Mouse (Mus musculus) kidney, adult 2 months (tissue): ENCODE measurements around the gene Unc13a. TPM values are rescaled to one million over a fixed set of nuclear protein-coding genes. Genes with fewer than 3 reads are reported as not detected.

Experiments used
- DNase-seq: peaks from one replicate; pipeline ENCODE4 v3.0.0; 2021
- H3K27ac ChIP-seq: fragments of 200-500 bp; 2 replicates; pipeline ENCODE4 v1.5.1; 2012; ENCODE audit warnings: low read depth, low read length, control low read depth, inconsistent platforms; ENCODE audit not compliant: insufficient read depth
- H3K27me3 ChIP-seq: fragments of 200-500 bp; replicated peaks from 2 replicates; pipeline ENCODE4 v1.6.1; 2012; ENCODE audit warnings: mild to moderate bottlenecking, moderate library complexity, low read length, inconsistent platforms; ENCODE audit not compliant: control insufficient read depth, insufficient read depth
- H3K36me3 ChIP-seq: fragments of 200-500 bp; 2 replicates; pipeline ENCODE4 v1.6.1; 2012; ENCODE audit warnings: mild to moderate bottlenecking, moderate library complexity, low read length, inconsistent platforms; ENCODE audit not compliant: control insufficient read depth, insufficient read depth
- H3K4me1 ChIP-seq: fragments of 200-500 bp; 2 replicates; pipeline ENCODE4 v1.6.1; 2011; ENCODE audit warnings: low read length; ENCODE audit not compliant: control insufficient read depth, insufficient read depth
- H3K4me3 ChIP-seq: fragments of 200-500 bp; 2 replicates; pipeline ENCODE4 v1.5.1; 2011; ENCODE audit warnings: mild to moderate bottlenecking, low read depth, low read length, control low read depth; ENCODE audit not compliant: insufficient read depth
- CTCF ChIP-seq: fragments of 200-500 bp; conservative IDR thresholded peaks from 2 replicates; pipeline ENCODE4 v1.5.1; 2011; ENCODE audit warnings: low read depth, mild to moderate bottlenecking, control low read depth, low read length, moderate library complexity, mixed read lengths; ENCODE audit not compliant: insufficient read depth, insufficient read length
- POLR2A ChIP-seq: fragments of 200-500 bp; IDR thresholded peaks from one replicate; pipeline ENCODE4 v1.6.1; 2011; ENCODE audit warnings: low read depth, low read length, control low read depth
- WGBS: fragments of 180-500 bp; shearing (Covaris S2); methylation state at CpG from one replicate; pipeline ENCODE4 v1.1.7; 2018; 5-methylcytosine and 5-hydroxymethylcytosine counted together
- polyA plus RNA-seq: library from polyadenylated mRNA; depleted of rRNA; stranded (reverse); fragments of >200 nt; gene quantifications from 2 replicates; pipeline ENCODE4 v1.2.3, GENCODE M21; 2012

The Unc13a gene
- polyA plus RNA-seq, 1 experiment, result 2.1 TPM

DNA sequence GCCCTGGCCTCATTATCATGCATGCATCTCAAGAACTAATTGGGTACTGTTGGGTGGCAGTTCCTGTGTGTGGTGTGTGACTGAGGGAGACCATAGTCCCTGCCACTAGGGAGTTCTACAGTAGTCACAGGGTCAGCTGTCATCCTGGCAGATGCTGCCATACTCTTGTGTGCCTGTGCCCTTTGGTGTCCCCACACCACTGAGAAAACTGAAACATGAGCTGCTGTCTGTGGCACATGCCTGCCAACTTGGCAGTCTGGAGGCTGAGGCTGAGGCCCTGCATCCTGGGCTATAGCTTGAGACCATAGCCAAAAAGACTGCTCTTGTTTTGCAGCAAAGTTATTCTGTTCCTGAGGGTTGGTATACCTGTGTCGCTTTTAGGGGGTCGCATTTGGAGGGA is 51.8 kb downstream of the Unc13a start:
- WGBS, result 99% methylated on average over 2 of the region's 2 CpGs
- H3K36me3 ChIP-seq, result no peaks in the 10 kb centered on the region; the same call in none of the 2 replicates
- H3K27me3 ChIP-seq, result no peaks in the 10 kb centered on the region
- H3K4me3 ChIP-seq, result no peak overlapping the region
- H3K27ac ChIP-seq, result no peak overlapping the region
- H3K4me1 ChIP-seq, result no peaks in the 10 kb centered on the region
- DNase-seq, result no peak
- TF ChIP-seq CTCF (no peak), POLR2A (no peak)

- no peak for DNase-seq
- no peaks in the 10 kb centered on the region; the same call in 1 of the 2 replicates for H3K36me3 ChIP-seq
- no peak overlapping the region for H3K27ac ChIP-seq
- 57% methylated on average over 4 of the region's 4 CpGs for WGBS
- H3K4me1 ChIP-seq, result peaks cover 7% of the 10 kb centered on the region; the same call in 1 of the 2 replicates
- H3K4me3 ChIP-seq, result no peak overlapping the region
- no peak for TF ChIP-seq CTCF
- no peak for TF ChIP-seq POLR2A
- no peaks in the 10 kb centered on the region for H3K27me3 ChIP-seq
These were observed 58.1 kb downstream of the Unc13a start for GRCm38 (mm10) chr8:71613418-71613817.

DNA sequence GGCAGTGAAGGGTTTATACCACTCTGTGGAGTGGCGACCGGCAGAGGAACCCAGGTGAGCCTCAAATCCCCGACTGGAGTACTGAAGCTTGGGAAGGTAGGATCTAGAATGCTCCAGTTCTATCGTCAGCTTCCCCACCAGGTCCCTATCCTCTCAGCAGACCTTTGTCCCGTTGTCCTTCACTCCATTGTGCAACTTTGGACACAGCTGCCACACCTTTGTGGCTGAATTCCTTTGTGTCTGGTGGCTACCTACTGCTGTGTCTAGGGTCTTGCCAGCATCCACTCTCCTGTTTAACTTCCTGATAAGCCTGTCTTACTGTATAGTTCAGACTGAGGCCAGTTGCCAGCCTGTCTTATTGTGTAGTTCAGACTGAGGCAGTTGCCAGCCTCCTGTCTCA is 59.4 kb downstream of the Unc13a start:
- H3K4me1 ChIP-seq, result peaks cover 7% of the 10 kb centered on the region; the same call in 1 of the 2 replicates
- no peak overlapping the region for H3K27ac ChIP-seq
- H3K27me3 ChIP-seq, result no peaks in the 10 kb centered on the region
- H3K4me3 ChIP-seq, result peak overlapping the region; percentile 85
- 35% methylated on average over 5 of the region's 5 CpGs for WGBS
- TF ChIP-seq POLR2A (no peak), CTCF (no peak)
- no peaks in the 10 kb centered on the region for H3K36me3 ChIP-seq
- DNase-seq, result no peak

DNA sequence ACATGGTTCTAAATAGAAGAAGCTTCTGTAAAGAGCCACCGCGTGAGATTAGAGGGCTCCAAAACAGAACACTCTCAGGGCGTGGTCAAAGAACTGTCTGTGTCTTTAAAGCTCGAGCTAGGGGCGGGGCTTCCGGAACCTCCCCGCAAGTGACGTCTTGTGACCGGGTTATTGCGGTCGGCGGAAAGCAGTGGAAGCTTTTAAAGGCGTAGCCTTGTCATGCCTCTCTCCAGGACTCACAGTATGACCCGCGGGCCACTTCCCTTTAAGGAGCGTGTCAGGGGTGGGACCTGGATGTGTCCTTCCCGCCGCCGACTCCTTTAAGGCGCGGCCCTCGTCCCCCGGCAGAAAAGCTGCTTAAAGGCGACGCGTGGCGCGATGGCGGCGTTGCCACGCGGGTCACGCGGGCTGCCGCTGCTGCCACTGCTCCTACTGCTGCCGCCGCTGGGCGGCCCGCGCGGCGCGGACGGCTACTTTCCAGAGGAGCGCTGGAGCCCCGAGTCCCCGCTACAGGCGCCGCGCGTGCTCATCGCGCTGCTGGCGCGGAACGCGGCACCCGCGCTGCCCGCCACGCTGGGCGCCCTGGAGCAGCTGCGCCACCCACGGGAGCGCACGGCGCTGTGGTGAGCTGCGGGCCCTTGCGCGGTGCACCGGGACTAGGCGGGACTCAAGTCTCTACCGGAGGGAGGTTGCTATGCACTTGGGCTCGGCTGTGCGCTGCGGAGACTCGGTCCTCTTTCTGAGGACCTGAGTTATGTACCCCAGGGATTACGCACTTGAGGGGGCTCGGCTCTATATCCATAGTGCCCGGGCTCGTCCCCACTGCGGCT is 60.5 kb downstream of the Unc13a start, which contains the start of gene Colgalt1:
Gene Colgalt1 (plus strand): TSS at position 177 of the 830 bp plus-strand sequence.
- H3K27ac ChIP-seq, result peak within 1 kb of the TSS; percentile 29
- DNase-seq, result peak; percentile 99
- H3K4me1 ChIP-seq, result peaks cover 7% of the 10 kb centered on the region; the same call in 1 of the 2 replicates
- H3K27me3 ChIP-seq, result no peaks in the 10 kb centered on the region
- peak within 1 kb of the TSS; percentile 85 for H3K4me3 ChIP-seq
- WGBS, result under 1% methylated on average over 82 of the region's 82 CpGs
- TF ChIP-seq CTCF (no peak), POLR2A (no peak)
- no peaks in the 10 kb centered on the region for H3K36me3 ChIP-seq

- TF ChIP-seq POLR2A, result no peak
- TF ChIP-seq CTCF, result no peak
- WGBS, result 80% methylated on average over 7 of the region's 7 CpGs
- Histone ChIP-seq H3K4me1 (peaks cover 7% of the 10 kb centered on the region; the same call in 1 of the 2 replicates), H3K36me3 (no peaks in the 10 kb centered on the region), H3K27ac (no peak overlapping the region), H3K27me3 (no peaks in the 10 kb centered on the region), H3K4me3 (no peak overlapping the region)
- no peak for DNase-seq
These were observed 67.5 kb downstream of the Unc13a start for GRCm38 (mm10) chr8:71604021-71604420.

DNA sequence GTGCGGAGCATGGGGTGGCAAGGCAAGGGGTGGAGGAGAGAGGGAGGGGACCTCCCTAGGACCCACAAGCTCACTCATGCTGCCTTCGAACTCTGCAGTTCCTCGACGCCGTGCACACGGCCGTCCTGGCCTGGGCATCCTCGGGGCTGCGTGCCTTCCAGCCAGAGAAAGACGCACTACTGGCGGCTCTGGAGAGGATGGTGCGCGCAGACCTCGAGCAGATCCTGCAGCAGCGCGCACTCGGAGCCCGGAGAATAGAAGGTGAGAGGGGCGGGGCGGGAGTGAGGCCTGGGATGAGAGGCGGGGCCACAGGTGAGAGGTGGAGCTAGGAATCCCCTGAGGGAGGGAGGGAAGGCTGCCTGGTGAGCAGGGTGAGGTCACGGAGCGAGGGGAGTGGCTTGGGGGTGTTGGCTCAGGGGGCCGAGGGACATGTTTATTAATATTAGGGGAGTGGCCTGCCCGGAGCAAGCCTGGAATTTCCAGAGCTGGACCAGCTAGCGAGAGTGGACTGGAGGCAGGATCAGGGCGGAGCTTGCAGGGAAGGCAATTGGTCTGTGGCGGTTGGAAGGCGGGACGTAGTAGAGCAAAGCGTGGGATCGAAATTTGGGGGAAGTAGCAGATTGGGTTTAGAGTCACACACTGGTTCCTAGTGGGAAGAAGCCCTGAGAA is 68.8 kb downstream of the Unc13a start:
- DNase-seq, result peak; percentile 94
- H3K27me3 ChIP-seq, result no peaks in the 10 kb centered on the region
- peak overlapping the region; percentile 25 for H3K4me3 ChIP-seq
- H3K4me1 ChIP-seq, result peaks cover 7% of the 10 kb centered on the region; the same call in 1 of the 2 replicates
- no peak overlapping the region for H3K27ac ChIP-seq
- TF ChIP-seq CTCF, result no peak
- no peak for TF ChIP-seq POLR2A
- 3% methylated on average over 32 of the region's 32 CpGs for WGBS
- no peaks in the 10 kb centered on the region for H3K36me3 ChIP-seq
